Mouse (Mus musculus) Patski (cell line): ENCODE data around the gene Rnf167. TPM values are rescaled to one million over a fixed set of nuclear protein-coding genes. Genes with fewer than 3 reads are reported as not detected.

Experiments used
- ATAC-seq: fragments of 100-300 bp; one replicate; pipeline ENCODE4 v1.8.0; 2021
- CTCF ChIA-PET: fragments of 350-600 bp; sonication (Branson Sonifier 250); formaldehyde crosslinking; loops from one replicate; lab custom pipeline; 2022; ENCODE audit warnings: inconsistent platforms; lab: Charles Lee
- POLR2A ChIA-PET: fragments of 350-600 bp; sonication (Branson Sonifier 250); formaldehyde crosslinking; loops from one replicate; lab custom pipeline; 2022; ENCODE audit warnings: antibody characterized with exemption, inconsistent platforms; lab: Charles Lee
- DNase-seq: peaks from one replicate; pipeline ENCODE4 v3.0.0-alpha.2; 2011; ENCODE audit warnings: low read depth, low spot score
- H3K27me3 ChIP-seq: fragments of 371-371 bp; one replicate; pipeline ENCODE4 v1.5.1; 2021
- CTCF ChIP-seq: fragments of 100-300 bp; IDR thresholded peaks from one replicate; pipeline ENCODE4 v1.5.1; 2021
- in situ Hi-C: fragments of 300-500 bp; cut with MboI; formaldehyde crosslinking; loops from 3 replicates; pipeline ENCODE4 v1.11.1; 2018; ENCODE audit warnings: low pct_unique_long_range_greater_than_20kb, mixed read lengths
- polyA plus RNA-seq: library from polyadenylated mRNA; unstranded; gene quantifications from one replicate; pipeline ENCODE4 v1.2.3, GENCODE M21; 2021

Rnf167 gene
- polyA plus RNA-seq, 1 experiment from 2014 or later: 37.0 TPM

DNA sequence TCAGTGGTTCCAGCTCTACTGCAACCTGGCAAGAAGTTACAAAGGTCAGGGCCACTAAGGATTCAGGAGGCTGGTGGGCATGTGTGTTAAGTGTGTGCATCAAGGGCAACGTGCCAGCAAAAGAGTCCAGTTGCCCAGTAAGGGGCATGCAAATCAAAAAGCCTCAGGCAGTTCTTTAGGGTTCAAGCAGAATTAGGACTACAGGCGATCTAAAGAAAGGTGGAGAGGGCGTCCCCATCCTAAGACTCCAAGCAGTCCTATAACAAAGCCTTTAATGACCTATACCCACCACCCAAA, 828 bp upstream of the Rnf167 start:
- in situ Hi-C loops: no loop called here
- TF ChIP-seq CTCF: no peak
- ATAC-seq (peak; percentile 2), DNase-seq (no peak)
- POLR2A ChIA-PET: interaction anchor here (1.0 to 4.2 kb wide), 4 partner anchors 15 to 82 kb away, joined by 4 to 21 read pairs (median 6); partner anchors contain the start of genes Camta2 and Spag7
- H3K27me3 ChIP-seq: no peaks in the 10 kb centered on the region
- CTCF ChIA-PET: no interaction called here

DNA sequence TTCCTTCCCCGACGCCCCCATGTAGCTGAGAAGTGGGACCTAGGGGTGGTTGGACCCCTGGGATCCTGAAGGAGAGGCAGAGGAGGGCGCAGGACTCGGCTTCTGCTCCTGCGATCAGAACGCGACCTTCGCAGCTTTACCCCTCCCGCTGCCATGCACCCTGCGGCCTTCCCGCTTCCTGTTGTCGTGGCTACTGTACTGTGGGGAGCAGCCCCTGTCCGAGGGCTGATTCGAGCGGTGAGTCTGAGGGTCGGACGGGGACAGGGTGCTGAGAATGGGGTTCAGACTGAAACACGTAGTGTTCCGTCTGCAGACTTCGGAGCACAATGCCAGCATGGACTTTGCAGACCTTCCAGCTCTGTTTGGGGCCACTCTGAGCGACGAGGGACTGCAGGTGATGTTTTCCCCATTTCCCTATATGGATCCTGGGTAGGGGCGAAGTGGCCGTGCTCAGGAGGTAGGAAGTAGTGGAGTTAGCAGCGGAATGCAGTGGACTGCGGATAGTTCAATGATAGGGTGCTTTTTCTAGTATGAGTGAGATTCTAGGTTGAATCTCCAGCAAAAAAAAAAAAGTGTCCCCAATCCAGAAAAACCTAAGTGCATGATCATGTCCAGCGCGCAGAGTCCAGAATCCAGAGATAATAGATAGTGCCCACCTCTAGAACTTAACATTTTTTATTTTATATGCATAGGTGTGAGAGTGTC, 833 bp downstream of the Rnf167 start:
- DNase-seq: no peak
- ATAC-seq: no peak

DNA sequence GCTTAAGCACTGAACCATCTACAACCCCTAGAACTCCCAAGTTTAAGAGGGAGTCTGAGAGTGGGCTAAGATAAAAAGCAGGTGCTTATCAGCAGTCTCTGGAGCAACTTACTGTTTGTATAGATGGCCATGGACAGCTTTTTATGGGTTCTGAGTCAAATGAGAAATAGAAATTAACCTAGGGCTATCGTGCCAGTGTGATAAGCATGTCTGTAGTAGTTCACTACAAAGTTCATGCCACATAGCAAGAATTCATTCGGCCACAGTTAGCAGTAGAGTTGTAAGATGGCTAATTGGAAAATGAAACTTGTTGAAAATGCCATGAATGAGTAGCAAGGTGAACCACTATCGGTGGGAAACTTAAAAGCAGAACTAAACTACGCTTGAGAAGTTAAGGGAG, 1.5 kb downstream of the Rnf167 start:
- DNase-seq (no peak), ATAC-seq (no peak)
- POLR2A ChIA-PET: interaction anchor here (3.2 to 4.2 kb wide), 2 partner anchors 20 to 39 kb away, joined by 7 to 21 read pairs; partner anchors contain the start of genes Camta2 and Spag7
- TF ChIP-seq CTCF: no peak
- in situ Hi-C loops: no loop called here
- no peaks in the 10 kb centered on the region for H3K27me3 ChIP-seq
- CTCF ChIA-PET: interaction anchor here (1.1 kb wide), 1 partner anchor 14 kb away, joined by 3 read pairs; no protein-coding TSS in a partner anchor

More for the DNA sequence above, 833 bp downstream of the Rnf167 start:
- ChIA-PET CTCF (interaction anchor here (0.9 to 1.5 kb wide), 2 partner anchors 13 to 20 kb away, joined by 3 read pairs; no protein-coding TSS in a partner anchor), POLR2A (interaction anchor here (0.6 to 4.2 kb wide), 6 partner anchors 8 to 1794 kb away, joined by 3 to 21 read pairs (median 4); partner anchors contain the start of genes Camta2 and Spag7)
- TF ChIP-seq CTCF: no peak
- no peaks in the 10 kb centered on the region for H3K27me3 ChIP-seq
- in situ Hi-C loops: no loop called here

DNA sequence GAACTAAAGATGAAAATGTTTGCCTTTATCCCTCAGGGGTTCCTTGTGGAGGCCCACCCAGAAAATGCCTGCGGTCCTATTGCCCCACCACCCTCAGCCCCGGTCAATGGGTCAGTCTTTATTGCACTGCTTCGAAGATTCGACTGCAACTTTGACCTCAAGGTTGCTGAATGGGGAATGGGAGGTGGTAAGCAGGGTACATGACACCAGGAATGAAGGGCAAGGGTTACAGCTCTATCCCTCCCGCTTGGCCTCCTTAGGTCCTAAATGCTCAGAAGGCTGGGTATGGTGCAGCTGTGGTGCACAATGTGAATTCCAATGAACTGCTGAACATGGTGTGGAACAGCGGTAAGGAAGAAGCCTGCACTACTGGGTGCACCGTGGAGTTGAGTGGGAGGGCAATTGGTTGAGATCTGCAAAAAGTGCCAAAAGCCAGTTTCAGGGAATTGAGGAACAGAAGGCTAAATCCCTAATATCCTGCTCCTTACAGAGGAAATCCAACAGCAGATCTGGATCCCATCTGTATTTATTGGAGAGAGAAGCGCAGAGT, 2.2 kb downstream of the Rnf167 start:
- CTCF ChIA-PET: interaction anchor here (1.1 kb wide), 1 partner anchor 13 kb away, joined by 3 read pairs; no protein-coding TSS in a partner anchor
- no peak for TF ChIP-seq CTCF
- POLR2A ChIA-PET: interaction anchor here (4.2 kb wide), 1 partner anchor 19 kb away, joined by 21 read pairs; the partner anchor contains the start of gene Spag7
- H3K27me3 ChIP-seq: no peaks in the 10 kb centered on the region
- no peak for ATAC-seq
- no peak for DNase-seq
- in situ Hi-C loops: no loop called here

DNA sequence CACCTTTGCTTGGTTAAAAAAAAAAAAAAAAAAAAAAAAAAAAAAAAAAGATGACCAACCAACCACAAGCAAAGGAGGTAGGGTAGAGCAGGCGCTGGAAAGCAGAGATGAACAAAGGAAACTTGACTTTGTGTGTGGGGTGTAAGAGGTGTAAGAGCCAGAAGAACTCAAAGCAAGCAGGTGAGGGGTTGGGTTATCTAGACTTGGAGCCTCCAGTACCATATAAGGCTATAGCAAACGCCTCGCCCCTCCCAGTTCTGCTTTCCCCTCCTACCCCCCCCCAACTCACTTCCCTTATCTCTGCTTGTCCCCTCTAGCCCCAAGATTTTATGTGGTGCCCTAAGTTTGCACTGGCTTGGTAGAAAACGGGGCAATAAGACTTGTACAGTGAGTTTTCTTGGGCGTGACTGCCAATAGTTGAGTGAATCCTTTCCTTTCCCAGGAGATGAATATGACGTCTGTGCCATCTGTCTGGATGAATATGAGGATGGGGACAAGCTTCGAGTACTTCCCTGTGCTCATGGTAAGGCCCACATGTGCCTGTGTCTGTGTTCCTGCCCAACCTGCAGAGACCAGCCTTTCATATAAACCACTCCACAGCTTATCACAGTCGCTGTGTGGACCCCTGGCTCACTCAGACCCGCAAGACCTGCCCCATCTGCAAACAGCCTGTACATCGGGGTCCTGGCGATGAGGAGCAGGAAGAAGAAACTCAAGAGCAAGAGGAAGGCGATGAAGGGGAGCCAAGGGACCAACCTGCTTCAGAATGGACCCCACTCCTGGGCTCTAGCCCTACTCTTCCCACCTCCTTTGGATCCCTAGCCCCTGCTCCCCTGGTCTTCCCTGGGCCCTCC, 3.5 kb downstream of the Rnf167 start:
- ATAC-seq (no peak), DNase-seq (no peak)
- ChIA-PET CTCF (no interaction called here), POLR2A (interaction anchor here (0.6 to 4.2 kb wide), 3 partner anchors 18 to 127 kb away, joined by 3 to 21 read pairs (median 15); partner anchors contain the start of gene Spag7)
- in situ Hi-C loops: no loop called here
- no peak for TF ChIP-seq CTCF
- no peaks in the 10 kb centered on the region for H3K27me3 ChIP-seq

DNA sequence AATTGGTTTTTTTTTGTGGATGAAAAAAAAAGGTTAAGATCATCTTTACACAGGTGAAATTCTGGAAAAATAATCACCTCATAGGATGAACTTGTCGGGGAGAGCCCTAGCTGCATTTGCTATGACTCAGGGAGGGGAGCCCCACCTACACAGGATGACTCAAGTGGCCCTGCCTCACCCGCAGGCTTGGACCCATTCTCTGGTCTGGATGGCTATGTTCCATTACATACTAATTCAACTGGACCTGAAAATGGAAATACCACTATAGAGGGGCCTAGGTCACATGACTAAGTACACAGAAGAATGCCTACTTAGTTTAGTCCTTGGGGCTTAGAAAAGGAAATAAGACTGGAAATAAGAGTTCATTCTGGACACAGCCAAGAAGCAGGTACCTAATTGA, 4.4 kb downstream of the Rnf167 start:
- ATAC-seq: no peak
- POLR2A ChIA-PET: interaction anchor here (3.1 kb wide), 1 partner anchor 17 kb away, joined by 15 read pairs; the partner anchor contains the start of gene Spag7
- in situ Hi-C loops: no loop called here
- no peaks in the 10 kb centered on the region for H3K27me3 ChIP-seq
- no peak for TF ChIP-seq CTCF
- CTCF ChIA-PET: interaction anchor here (1.7 kb wide), 1 partner anchor 46 kb away, joined by 4 read pairs; no protein-coding TSS in a partner anchor
- DNase-seq: no peak

DNA sequence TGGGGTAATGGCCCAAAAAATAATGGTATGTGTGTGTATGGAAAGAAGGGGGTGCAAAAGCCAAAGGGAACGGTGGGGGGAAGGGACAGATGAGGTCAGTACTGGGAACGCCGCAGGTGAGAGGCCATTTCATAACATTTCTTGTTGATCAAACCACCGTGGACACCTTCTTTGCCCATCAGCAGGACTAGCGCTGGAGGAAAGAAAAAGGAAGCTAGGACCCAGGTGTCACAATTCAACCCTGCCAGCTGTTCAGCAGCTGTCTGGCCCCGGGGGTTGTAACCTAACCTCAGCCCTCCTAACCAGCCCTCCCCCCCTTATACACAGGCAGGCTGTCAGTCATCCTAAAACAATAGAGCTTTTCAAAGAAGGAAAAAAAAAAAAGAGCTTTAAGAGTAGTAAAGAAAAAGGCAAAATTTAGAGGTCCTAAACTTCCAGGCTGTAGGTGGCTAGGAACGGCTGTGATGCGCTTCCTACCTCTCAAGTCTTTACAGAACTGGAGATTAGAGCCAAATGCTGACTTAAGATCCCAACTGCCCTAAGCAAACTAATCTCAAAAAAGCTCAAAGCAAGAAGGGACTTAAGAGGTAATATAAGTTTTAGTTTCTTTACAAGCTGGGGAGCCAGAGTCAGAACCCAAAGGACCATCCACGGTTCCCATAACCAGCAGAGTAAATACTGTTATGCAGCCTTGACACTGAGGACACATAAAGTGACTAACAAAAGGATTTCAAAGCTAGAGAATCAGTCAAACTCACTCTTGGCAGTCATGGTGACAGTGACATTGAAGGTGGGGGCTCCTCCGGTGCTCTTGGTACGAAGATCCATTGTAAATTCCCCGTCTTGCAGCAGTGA, 5.2 kb downstream of the Rnf167 start:
- ATAC-seq: no peak
- in situ Hi-C loops: no loop called here
- no peak for DNase-seq
- POLR2A ChIA-PET: interaction anchor here (3.1 kb wide), 1 partner anchor 16 kb away, joined by 15 read pairs; the partner anchor contains the start of gene Spag7
- TF ChIP-seq CTCF: no peak
- CTCF ChIA-PET: interaction anchor here (0.5 to 1.7 kb wide), 2 partner anchors 45 to 134 kb away, joined by 3 to 4 read pairs; no protein-coding TSS in a partner anchor
- H3K27me3 ChIP-seq: no peaks in the 10 kb centered on the region

DNA sequence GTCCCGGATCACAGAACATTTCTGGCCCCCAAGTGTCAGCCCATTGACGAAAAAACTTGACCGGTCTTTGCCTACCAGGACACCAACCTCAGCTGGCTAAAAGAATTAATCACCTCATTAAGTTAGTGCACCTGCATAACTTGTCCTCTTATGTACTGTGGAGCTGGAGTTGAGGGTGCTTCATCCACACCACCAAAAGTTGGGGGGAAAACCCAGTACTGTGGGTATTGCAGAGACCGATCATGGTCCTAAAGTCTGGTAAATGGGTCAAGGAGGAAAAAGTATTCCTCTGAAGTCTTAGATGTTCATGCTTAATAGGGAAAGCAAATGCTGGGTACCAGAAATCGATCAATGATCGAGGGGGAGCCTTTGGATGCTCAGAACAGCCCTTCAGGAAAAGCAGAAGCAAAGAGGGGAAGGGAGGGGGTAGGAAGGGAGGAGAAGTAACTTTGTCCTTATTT, 5.9 kb downstream of the Rnf167 start:
- no peak for TF ChIP-seq CTCF
- no peaks in the 10 kb centered on the region for H3K27me3 ChIP-seq
- ChIA-PET CTCF (interaction anchor here (1.7 kb wide), 1 partner anchor 45 kb away, joined by 4 read pairs; no protein-coding TSS in a partner anchor), POLR2A (interaction anchor here (3.1 kb wide), 1 partner anchor 15 kb away, joined by 15 read pairs; the partner anchor contains the start of gene Spag7)
- in situ Hi-C loops: no loop called here
- ATAC-seq (no peak), DNase-seq (no peak)
